Mouse (Mus musculus): ENCODE data around the gene Dolk. TPM values are rescaled to one million over a fixed set of nuclear protein-coding genes. Genes with fewer than 3 reads are reported as not detected.

The Dolk gene
- polyA plus RNA-seq, 1 experiment from 2014 or later = 21.1 TPM

GRCm38 (mm10) chr2:30243391-30243790, 42.7 kb downstream of the Dolk start:
- no peak overlapping the region for H3K4me3 ChIP-seq (ENCODE audit: low read depth, low read length)
- DNase-seq (ENCODE audit: low spot score) (no peak), ATAC-seq (ENCODE audit: low FRiP score, low TSS enrichment) (no peak)
- peak overlapping the region; percentile 81 for H3K27ac ChIP-seq (replicated peaks)
- H3K4me2 ChIP-seq (replicated peaks; ENCODE audit: low read depth) = no peak overlapping the region
- H3K9ac ChIP-seq (ENCODE audit: low read length) = 0 out of 2 replicates have a peak overlapping the region, but pooled peaks have one; percentile 4
- peaks cover 12% of the 10 kb centered on the region; the same call in 1 of the 2 replicates for H3K36me3 ChIP-seq (ENCODE audit: control insufficient read depth, insufficient read depth, low read length)
- peaks cover 8% of the 10 kb centered on the region for H3K4me1 ChIP-seq (replicated peaks; ENCODE audit: control insufficient read depth, insufficient read depth)
- no peak for TF ChIP-seq EP300 (optimal IDR thresholded peaks at IDR 0.05)
- TF ChIP-seq CTCF (IDR thresholded peaks at IDR 0.05; ENCODE audit: low read depth) = no peak
- no peaks in the 10 kb centered on the region for H3K27me3 ChIP-seq (ENCODE audit: control insufficient read depth, insufficient read depth, low read length)
- no peaks in the 10 kb centered on the region for H3K9me3 ChIP-seq (ENCODE audit: control insufficient read depth, low read length)
- 87% methylated on average over 4 of the region's 4 CpGs for WGBS

GRCm38 (mm10) chr2:30242509-30242908, 43.6 kb downstream of the Dolk start:
- Histone ChIP-seq H3K27me3 (ENCODE audit: control insufficient read depth, insufficient read depth, low read length) (no peaks in the 10 kb centered on the region), H3K36me3 (ENCODE audit: control insufficient read depth, insufficient read depth, low read length) (peaks cover 12% of the 10 kb centered on the region; the same call in 1 of the 2 replicates), H3K9me3 (ENCODE audit: control insufficient read depth, low read length) (no peaks in the 10 kb centered on the region), H3K27ac (replicated peaks) (peak overlapping the region; percentile 81), H3K4me3 (ENCODE audit: low read depth, low read length) (no peak overlapping the region), H3K4me1 (replicated peaks; ENCODE audit: control insufficient read depth, insufficient read depth) (peaks cover 8% of the 10 kb centered on the region), H3K9ac (ENCODE audit: low read length) (no peak overlapping the region), H3K4me2 (replicated peaks; ENCODE audit: low read depth) (no peak overlapping the region)
- TF ChIP-seq EP300 (optimal IDR thresholded peaks at IDR 0.05) (no peak), CTCF (IDR thresholded peaks at IDR 0.05; ENCODE audit: low read depth) (no peak)
- ATAC-seq (ENCODE audit: low FRiP score, low TSS enrichment) (peak; percentile 59), DNase-seq (ENCODE audit: low spot score) (peak; percentile 59)
- WGBS = 37% methylated on average over 4 of the region's 4 CpGs

- H3K9ac ChIP-seq (ENCODE audit: low read length) = no peak within 1 kb of the TSS
- peaks cover 12% of the 10 kb centered on the region; the same call in 1 of the 2 replicates for H3K36me3 ChIP-seq (ENCODE audit: control insufficient read depth, insufficient read depth, low read length)
- TF ChIP-seq EP300 (optimal IDR thresholded peaks at IDR 0.05) (no peak), CTCF (IDR thresholded peaks at IDR 0.05; ENCODE audit: low read depth) (no peak)
These were observed 45.9 kb downstream of the Dolk start, which contains the start of gene Gm28035 for GRCm38 (mm10) chr2:30240267-30240666. Gm28035 (plus strand) TSS chr2:30240567.

GRCm38 (mm10) chr2:30239777-30240176, 46.4 kb downstream of the Dolk start:
- no peak overlapping the region for H3K9ac ChIP-seq (ENCODE audit: low read length)
- H3K9me3 ChIP-seq (ENCODE audit: control insufficient read depth, low read length) = no peaks in the 10 kb centered on the region
- ATAC-seq (ENCODE audit: low FRiP score, low TSS enrichment) (no peak), DNase-seq (ENCODE audit: low spot score) (peak; percentile 40)
- 60% methylated on average over 4 of the region's 4 CpGs for WGBS
- TF ChIP-seq CTCF (IDR thresholded peaks at IDR 0.05; ENCODE audit: low read depth) (no peak), EP300 (optimal IDR thresholded peaks at IDR 0.05) (no peak)
- no peak overlapping the region for H3K4me3 ChIP-seq (ENCODE audit: low read depth, low read length)
- peak overlapping the region; percentile 45 for H3K27ac ChIP-seq (replicated peaks)
- H3K4me1 ChIP-seq (replicated peaks; ENCODE audit: control insufficient read depth, insufficient read depth) = peaks cover 8% of the 10 kb centered on the region
- H3K27me3 ChIP-seq (ENCODE audit: control insufficient read depth, insufficient read depth, low read length) = no peaks in the 10 kb centered on the region
- peak overlapping the region; percentile 68 for H3K4me2 ChIP-seq (replicated peaks; ENCODE audit: low read depth)
- H3K36me3 ChIP-seq (ENCODE audit: control insufficient read depth, insufficient read depth, low read length) = peaks cover 12% of the 10 kb centered on the region; the same call in 1 of the 2 replicates

More at GRCm38 (mm10) chr2:30240267-30240666, 45.9 kb downstream of the Dolk start, which contains the start of gene Gm28035:
- 72% methylated on average over 2 of the region's 2 CpGs for WGBS
- ATAC-seq (ENCODE audit: low FRiP score, low TSS enrichment) (no peak), DNase-seq (ENCODE audit: low spot score) (no peak)
- Histone ChIP-seq H3K4me2 (replicated peaks; ENCODE audit: low read depth) (peak within 1 kb of the TSS; percentile 68), H3K9me3 (ENCODE audit: control insufficient read depth, low read length) (no peaks in the 10 kb centered on the region), H3K4me3 (ENCODE audit: low read depth, low read length) (no peak within 1 kb of the TSS), H3K27me3 (ENCODE audit: control insufficient read depth, insufficient read depth, low read length) (no peaks in the 10 kb centered on the region), H3K27ac (replicated peaks) (peak within 1 kb of the TSS; percentile 45), H3K4me1 (replicated peaks; ENCODE audit: control insufficient read depth, insufficient read depth) (peaks cover 8% of the 10 kb centered on the region)

GRCm38 (mm10) chr2:30238906-30239465, 47.1 kb downstream of the Dolk start:
- Histone ChIP-seq H3K9me3 (ENCODE audit: control insufficient read depth, low read length) (no peaks in the 10 kb centered on the region), H3K4me1 (replicated peaks; ENCODE audit: control insufficient read depth, insufficient read depth) (peaks cover 8% of the 10 kb centered on the region), H3K27ac (replicated peaks) (no peak overlapping the region), H3K27me3 (ENCODE audit: control insufficient read depth, insufficient read depth, low read length) (no peaks in the 10 kb centered on the region), H3K4me2 (replicated peaks; ENCODE audit: low read depth) (peak overlapping the region; percentile 68), H3K4me3 (ENCODE audit: low read depth, low read length) (peak overlapping the region; percentile 66), H3K9ac (ENCODE audit: low read length) (peak overlapping the region; percentile 69), H3K36me3 (ENCODE audit: control insufficient read depth, insufficient read depth, low read length) (peaks cover 12% of the 10 kb centered on the region; the same call in 1 of the 2 replicates)
- DNase-seq (ENCODE audit: low spot score) = no peak
- no peak for ATAC-seq (ENCODE audit: low FRiP score, low TSS enrichment)
- WGBS = 55% methylated on average over 3 of the region's 3 CpGs
- TF ChIP-seq CTCF (IDR thresholded peaks at IDR 0.05; ENCODE audit: low read depth) = no peak
- no peak for TF ChIP-seq EP300 (optimal IDR thresholded peaks at IDR 0.05)

GRCm38 (mm10) chr2:30237881-30238280, 48.3 kb downstream of the Dolk start:
- H3K9me3 ChIP-seq (ENCODE audit: control insufficient read depth, low read length) = no peaks in the 10 kb centered on the region
- peak overlapping the region; percentile 90 for H3K27ac ChIP-seq (replicated peaks)
- H3K4me3 ChIP-seq (ENCODE audit: low read depth, low read length) = peak overlapping the region; percentile 66
- H3K9ac ChIP-seq (ENCODE audit: low read length) = peak overlapping the region; percentile 69
- H3K27me3 ChIP-seq (ENCODE audit: control insufficient read depth, insufficient read depth, low read length) = no peaks in the 10 kb centered on the region
- DNase-seq (ENCODE audit: low spot score) (no peak), ATAC-seq (ENCODE audit: low FRiP score, low TSS enrichment) (peak; percentile 85)
- TF ChIP-seq EP300 (optimal IDR thresholded peaks at IDR 0.05) (no peak), CTCF (IDR thresholded peaks at IDR 0.05; ENCODE audit: low read depth) (no peak)
- peak overlapping the region; percentile 68 for H3K4me2 ChIP-seq (replicated peaks; ENCODE audit: low read depth)
- peaks cover 10% of the 10 kb centered on the region; the same call in 1 of the 2 replicates for H3K36me3 ChIP-seq (ENCODE audit: control insufficient read depth, insufficient read depth, low read length)
- peaks cover 6% of the 10 kb centered on the region for H3K4me1 ChIP-seq (replicated peaks; ENCODE audit: control insufficient read depth, insufficient read depth)
- WGBS = under 1% methylated on average over 25 of the region's 42 CpGs
